Mouse (Mus musculus) embryonic facial prominence, embryonic 10.5 days (tissue): ENCODE measurements around the gene Jaml. TPM values are rescaled to one million over a fixed set of nuclear protein-coding genes. Genes with fewer than 3 reads are reported as not detected.
A peak's percentile ranks its signal among the peaks of the same experiment; 100 is the strongest.

Source experiments
- DNase-seq: peaks from one replicate; pipeline ENCODE4 v3.0.0-alpha.2; 2017; ENCODE audit warnings: low spot score
- H3K27ac ChIP-seq: fragments of 300-500 bp; sonication (generic); replicated peaks from 2 replicates; pipeline ENCODE4 v1.5.1; 2016; ENCODE audit warnings: mild to moderate bottlenecking
- H3K27me3 ChIP-seq: fragments of 300-500 bp; sonication (generic); replicated peaks from 2 replicates; pipeline ENCODE4 v1.6.1; 2016; ENCODE audit warnings: low read depth, mild to moderate bottlenecking; ENCODE audit not compliant: poor library complexity, severe bottlenecking
- H3K36me3 ChIP-seq: fragments of 300-500 bp; sonication (generic); replicated peaks from 2 replicates; pipeline ENCODE4 v1.6.1; 2016; ENCODE audit warnings: mild to moderate bottlenecking, moderate library complexity
- H3K4me1 ChIP-seq: fragments of 300-500 bp; sonication (generic); 2 replicates; pipeline ENCODE4 v1.6.1; 2016
- H3K4me3 ChIP-seq: fragments of 300-500 bp; sonication (generic); 2 replicates; pipeline ENCODE4 v1.5.1; 2016; ENCODE audit warnings: mild to moderate bottlenecking, moderate library complexity
- H3K9me3 ChIP-seq: fragments of 300-500 bp; sonication (generic); 2 replicates; pipeline ENCODE4 v1.6.1; 2016; ENCODE audit warnings: mild to moderate bottlenecking
- WGBS: fragments of 180-500 bp; shearing (Covaris S2); methylation state at CpG from one replicate; pipeline ENCODE4 v1.1.7; 2016; 5-methylcytosine and 5-hydroxymethylcytosine counted together
- polyA plus RNA-seq: library from polyadenylated mRNA; unstranded; fragments of >200 nt; fragmentation: Nextera tagmentation; extraction: Ambion mirVana; gene quantifications from 2 replicates; pipeline ENCODE4 v1.2.1, GENCODE M21; 2016

Jaml gene
- polyA plus RNA-seq, 1 experiment from 2014 or later: 0.96 TPM

DNA sequence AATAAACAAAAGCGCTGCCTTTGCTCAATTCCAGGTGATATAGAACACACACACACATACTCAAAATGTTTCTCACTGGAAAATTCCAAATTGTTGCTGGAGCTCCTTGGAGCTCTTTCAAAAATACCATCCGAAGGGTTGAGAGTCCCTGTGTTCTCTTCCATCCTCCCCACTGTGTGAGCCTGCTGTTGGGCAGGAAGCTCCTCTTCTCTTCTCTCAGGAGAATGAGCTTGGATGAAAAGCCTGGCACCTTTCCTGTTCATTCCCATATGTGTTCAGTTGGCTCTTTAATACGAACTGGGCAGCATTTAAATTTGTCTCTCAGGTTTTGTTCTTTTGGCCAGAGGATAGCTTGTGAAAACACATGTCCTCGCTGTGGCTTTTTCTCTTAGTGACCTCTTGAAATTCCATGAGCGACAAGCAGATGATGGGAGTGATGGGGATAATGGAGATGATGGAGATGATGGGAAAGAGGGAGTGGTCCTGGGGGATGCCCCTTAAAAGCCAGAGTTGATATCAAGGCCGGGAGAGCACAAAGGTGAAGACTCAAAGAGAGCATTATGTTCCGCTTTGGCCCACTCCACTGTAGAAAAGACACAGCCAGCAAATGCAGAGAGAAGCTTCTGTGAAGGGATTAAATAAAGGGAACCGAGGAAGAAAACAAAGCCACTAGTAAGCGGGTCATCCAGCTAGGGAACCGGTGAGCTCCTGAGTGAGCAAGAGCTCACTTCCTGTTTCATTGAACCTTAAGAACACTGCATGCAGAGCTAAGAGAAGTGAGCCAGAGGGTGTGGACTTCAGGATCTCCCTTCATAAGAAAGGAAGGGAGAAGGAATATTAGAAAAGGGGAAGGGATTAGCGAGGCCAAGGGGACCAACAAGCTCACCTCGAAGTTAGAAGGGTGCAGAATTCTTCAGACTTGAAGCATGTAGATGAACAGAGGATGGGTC lies 7.0 kb downstream of the Jaml start:
- H3K4me3 ChIP-seq: no peak overlapping the region
- 76% methylated on average over 12 of the region's 12 CpGs for WGBS
- peaks cover 18% of the 10 kb centered on the region for H3K27me3 ChIP-seq
- no peak overlapping the region for H3K27ac ChIP-seq
- DNase-seq: no peak
- no peaks in the 10 kb centered on the region for H3K36me3 ChIP-seq
- no peaks in the 10 kb centered on the region for H3K9me3 ChIP-seq
- no peaks in the 10 kb centered on the region for H3K4me1 ChIP-seq

DNA sequence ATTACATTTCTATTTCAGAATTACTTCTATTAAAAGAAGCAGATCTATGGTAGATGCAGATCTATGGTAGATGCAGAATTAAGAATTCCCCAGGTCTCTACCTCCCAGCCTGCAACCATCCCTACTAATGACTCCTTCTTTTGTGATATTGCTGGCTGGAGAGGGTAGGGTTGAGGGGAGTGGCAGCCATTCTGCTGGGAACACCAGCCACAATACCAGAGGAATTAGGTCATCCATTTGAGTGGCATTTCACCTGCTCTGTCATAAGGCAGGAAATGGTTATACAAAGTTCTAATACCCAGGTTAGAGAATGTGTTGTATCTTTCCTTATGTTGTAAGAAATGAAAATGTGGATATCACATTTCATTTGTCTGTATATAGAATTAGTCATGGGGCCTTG lies 9.1 kb downstream of the Jaml start:
- H3K27me3 ChIP-seq: peaks cover 18% of the 10 kb centered on the region; the same call in 1 of the 2 replicates
- no peaks in the 10 kb centered on the region for H3K9me3 ChIP-seq
- no peaks in the 10 kb centered on the region for H3K36me3 ChIP-seq
- peaks cover 6% of the 10 kb centered on the region; the same call in 1 of the 2 replicates for H3K4me1 ChIP-seq
- no peak overlapping the region for H3K27ac ChIP-seq
- no peak overlapping the region for H3K4me3 ChIP-seq
- no peak for DNase-seq

GRCm38 (mm10) chr9:45090811-45091210 lies 11.8 kb downstream of the Jaml start:
- H3K4me3 ChIP-seq: no peak overlapping the region
- no peak overlapping the region for H3K27ac ChIP-seq
- H3K27me3 ChIP-seq: peaks cover 24% of the 10 kb centered on the region; the same call in 1 of the 2 replicates
- no peaks in the 10 kb centered on the region for H3K36me3 ChIP-seq
- no peak for DNase-seq
- H3K4me1 ChIP-seq: peaks cover 6% of the 10 kb centered on the region; the same call in 1 of the 2 replicates
- H3K9me3 ChIP-seq: no peaks in the 10 kb centered on the region
- WGBS: 76% methylated on average over 3 of the region's 3 CpGs

DNA sequence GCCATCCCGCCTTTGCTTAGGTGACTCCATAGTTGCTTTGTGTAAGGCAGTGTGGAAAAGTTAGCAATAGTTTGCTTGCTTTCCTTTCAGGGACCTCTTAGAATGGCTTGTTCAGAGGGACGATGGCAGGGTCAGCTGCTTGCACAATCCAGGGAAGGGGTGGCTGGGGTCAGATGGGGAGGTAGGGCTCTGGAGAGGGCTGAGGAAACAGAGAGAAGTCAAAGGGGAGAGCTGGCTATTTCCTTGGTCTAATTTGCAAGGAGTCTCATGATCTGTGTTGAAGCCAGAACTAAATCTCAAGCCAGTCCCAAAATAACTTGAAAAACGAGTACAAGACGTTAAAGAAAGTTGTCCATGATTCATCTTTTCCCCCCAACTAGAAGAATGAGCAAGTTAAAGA lies 13.7 kb downstream of the Jaml start:
- Histone ChIP-seq H3K9me3 (no peaks in the 10 kb centered on the region), H3K4me3 (no peak overlapping the region), H3K27ac (no peak overlapping the region), H3K27me3 (0 out of 2 replicates have a peak, but pooled peaks cover 21% of the 10 kb centered on the region), H3K36me3 (no peaks in the 10 kb centered on the region), H3K4me1 (peaks cover 6% of the 10 kb centered on the region; the same call in 1 of the 2 replicates)
- WGBS: 70% methylated on average over 4 of the region's 4 CpGs
- DNase-seq: no peak

DNA sequence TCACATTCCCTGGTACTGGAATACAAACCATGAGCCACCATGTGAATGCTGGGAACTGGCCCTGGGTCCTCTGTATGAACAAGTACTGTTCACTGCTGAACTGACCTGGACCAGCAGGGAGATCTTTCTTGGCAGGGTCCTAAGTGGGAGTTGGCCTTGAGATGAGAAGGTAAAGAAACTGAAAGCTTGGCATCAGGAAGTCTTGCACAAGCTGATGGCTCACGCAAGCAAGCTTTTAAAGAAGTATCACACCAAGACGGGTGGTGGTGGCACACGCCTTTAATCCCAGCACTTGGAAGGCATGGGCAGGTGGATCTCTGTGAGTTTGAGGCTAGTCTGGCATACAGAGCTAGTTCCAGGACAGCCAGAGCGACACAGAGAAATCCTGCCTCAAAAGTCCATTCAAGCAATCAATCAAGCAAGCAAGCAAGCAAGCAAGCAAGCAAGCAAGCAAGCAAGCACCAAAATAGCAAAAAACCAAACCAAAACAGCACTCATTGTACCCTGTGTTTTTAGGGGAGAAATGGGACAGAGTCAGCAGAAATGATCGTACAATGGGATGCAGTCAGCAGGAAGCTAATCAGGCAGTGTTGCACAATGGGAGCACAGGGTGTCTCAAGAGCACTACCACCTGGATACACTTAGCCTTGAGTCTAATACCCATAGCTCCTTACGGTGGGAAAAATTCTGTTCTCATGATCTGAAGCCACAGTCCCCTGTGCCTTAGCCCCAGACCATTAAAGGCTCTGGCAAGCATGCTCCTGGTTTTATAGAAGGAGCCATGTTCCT lies 16.4 kb downstream of the Jaml start:
- DNase-seq: no peak
- no peaks in the 10 kb centered on the region for H3K36me3 ChIP-seq
- no peak overlapping the region for H3K27ac ChIP-seq
- no peaks in the 10 kb centered on the region for H3K9me3 ChIP-seq
- 78% methylated on average over 6 of the region's 6 CpGs for WGBS
- H3K27me3 ChIP-seq: 0 out of 2 replicates have a peak, but pooled peaks cover 30% of the 10 kb centered on the region
- no peak overlapping the region for H3K4me3 ChIP-seq
- peaks cover 6% of the 10 kb centered on the region; the same call in 1 of the 2 replicates for H3K4me1 ChIP-seq

GRCm38 (mm10) chr9:45097877-45098276 lies 18.9 kb downstream of the Jaml start:
- WGBS: 83% methylated on average over 5 of the region's 5 CpGs
- H3K27me3 ChIP-seq: 0 out of 2 replicates have a peak, but pooled peaks cover 30% of the 10 kb centered on the region
- H3K4me3 ChIP-seq: no peak overlapping the region
- H3K36me3 ChIP-seq: no peaks in the 10 kb centered on the region
- peaks cover 8% of the 10 kb centered on the region for H3K4me1 ChIP-seq
- H3K27ac ChIP-seq: no peak overlapping the region
- H3K9me3 ChIP-seq: no peaks in the 10 kb centered on the region
- DNase-seq: no peak

GRCm38 (mm10) chr9:45098426-45098825 lies 19.4 kb downstream of the Jaml start:
- 61% methylated on average over 3 of the region's 3 CpGs for WGBS
- no peaks in the 10 kb centered on the region for H3K9me3 ChIP-seq
- peaks cover 14% of the 10 kb centered on the region for H3K4me1 ChIP-seq
- no peak overlapping the region for H3K27ac ChIP-seq
- DNase-seq: no peak
- no peak overlapping the region for H3K4me3 ChIP-seq
- H3K27me3 ChIP-seq: 0 out of 2 replicates have a peak, but pooled peaks cover 30% of the 10 kb centered on the region
- H3K36me3 ChIP-seq: no peaks in the 10 kb centered on the region

GRCm38 (mm10) chr9:45102528-45102927 lies 23.5 kb downstream of the Jaml start:
- 0 out of 2 replicates have a peak, but pooled peaks cover 12% of the 10 kb centered on the region for H3K27me3 ChIP-seq
- peak; percentile 43 for DNase-seq
- 69% methylated on average over 1 of the region's 1 CpGs for WGBS
- no peak overlapping the region for H3K4me3 ChIP-seq
- no peaks in the 10 kb centered on the region for H3K36me3 ChIP-seq
- H3K9me3 ChIP-seq: no peaks in the 10 kb centered on the region
- H3K4me1 ChIP-seq: peaks cover 20% of the 10 kb centered on the region
- H3K27ac ChIP-seq: peak overlapping the region; percentile 61; the same call in 1 of the 2 replicates

- DNase-seq: peak; percentile 14
These were observed 24.4 kb downstream of the Jaml start for GRCm38 (mm10) chr9:45103211-45103979.

GRCm38 (mm10) chr9:45105596-45106374 lies 26.8 kb downstream of the Jaml start:
- WGBS: 91% methylated on average over 2 of the region's 2 CpGs
- Histone ChIP-seq H3K4me3 (no peak overlapping the region), H3K27ac (no peak overlapping the region), H3K4me1 (peaks cover 20% of the 10 kb centered on the region), H3K9me3 (no peaks in the 10 kb centered on the region), H3K27me3 (no peaks in the 10 kb centered on the region), H3K36me3 (no peaks in the 10 kb centered on the region)
- DNase-seq: no peak

More at GRCm38 (mm10) chr9:45103211-45103979, 24.4 kb downstream of the Jaml start:
- no peaks in the 10 kb centered on the region for H3K36me3 ChIP-seq
- no peaks in the 10 kb centered on the region for H3K9me3 ChIP-seq
- H3K4me3 ChIP-seq: no peak overlapping the region
- peak overlapping the region; percentile 61; the same call in 1 of the 2 replicates for H3K27ac ChIP-seq
- 0 out of 2 replicates have a peak, but pooled peaks cover 6% of the 10 kb centered on the region for H3K27me3 ChIP-seq
- peaks cover 20% of the 10 kb centered on the region for H3K4me1 ChIP-seq
- 56% methylated on average over 11 of the region's 11 CpGs for WGBS

DNA sequence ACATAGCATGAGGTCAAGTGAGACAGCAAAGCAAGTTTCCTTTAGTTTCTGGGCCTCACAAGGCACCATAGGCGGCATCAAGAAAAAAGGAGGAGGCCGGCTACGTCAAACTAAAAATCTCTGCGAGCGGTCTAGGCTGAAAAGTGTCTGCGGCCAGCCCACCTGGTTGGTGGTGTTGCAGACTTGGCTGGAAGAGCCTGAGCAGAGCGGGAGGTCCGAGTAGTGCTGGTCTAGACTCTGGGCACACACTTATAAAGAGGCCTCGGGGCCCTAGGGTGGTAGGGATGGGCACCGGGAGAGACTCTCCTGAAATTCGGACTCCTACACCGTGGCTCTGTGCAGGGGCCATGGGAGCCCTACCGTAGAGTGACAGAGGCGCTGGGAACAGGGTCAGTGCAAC lies 36.7 kb downstream of the Jaml start:
- Histone ChIP-seq H3K27me3 (peaks cover 42% of the 10 kb centered on the region), H3K27ac (peak overlapping the region; percentile 84), H3K36me3 (no peaks in the 10 kb centered on the region), H3K4me1 (peaks cover 43% of the 10 kb centered on the region), H3K9me3 (no peaks in the 10 kb centered on the region), H3K4me3 (peak overlapping the region; percentile 57)
- 3% methylated on average over 14 of the region's 14 CpGs for WGBS
- DNase-seq: peak; percentile 79
